Mouse (Mus musculus) kidney, postnatal 14 days (tissue): ENCODE data around the gene Palld.

Experiments used
- DNase-seq: peaks from one replicate; pipeline ENCODE4 v3.0.0; 2022; ENCODE audit warnings: mixed read lengths

Gene Palld

DNA sequence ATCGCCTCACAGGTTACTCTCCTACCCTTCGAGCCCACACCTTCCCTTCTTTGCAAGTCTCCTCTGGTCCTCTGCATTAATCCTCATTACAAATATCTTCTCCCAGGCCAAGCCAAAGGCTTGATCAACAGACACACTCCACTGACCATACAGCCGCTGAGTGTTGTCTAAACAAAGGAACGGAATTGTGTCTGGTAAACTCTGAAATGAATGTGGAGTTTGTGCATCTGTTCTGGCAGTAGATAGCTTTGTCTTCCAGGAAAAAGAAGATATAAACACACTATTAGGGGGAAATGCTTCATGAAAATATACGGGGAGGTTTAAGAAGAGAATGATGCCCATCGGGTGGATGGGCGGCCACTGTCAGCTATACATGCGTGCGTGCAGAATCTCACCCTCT lies 180.3 kb downstream of the Palld start:
- no peak for DNase-seq

DNA sequence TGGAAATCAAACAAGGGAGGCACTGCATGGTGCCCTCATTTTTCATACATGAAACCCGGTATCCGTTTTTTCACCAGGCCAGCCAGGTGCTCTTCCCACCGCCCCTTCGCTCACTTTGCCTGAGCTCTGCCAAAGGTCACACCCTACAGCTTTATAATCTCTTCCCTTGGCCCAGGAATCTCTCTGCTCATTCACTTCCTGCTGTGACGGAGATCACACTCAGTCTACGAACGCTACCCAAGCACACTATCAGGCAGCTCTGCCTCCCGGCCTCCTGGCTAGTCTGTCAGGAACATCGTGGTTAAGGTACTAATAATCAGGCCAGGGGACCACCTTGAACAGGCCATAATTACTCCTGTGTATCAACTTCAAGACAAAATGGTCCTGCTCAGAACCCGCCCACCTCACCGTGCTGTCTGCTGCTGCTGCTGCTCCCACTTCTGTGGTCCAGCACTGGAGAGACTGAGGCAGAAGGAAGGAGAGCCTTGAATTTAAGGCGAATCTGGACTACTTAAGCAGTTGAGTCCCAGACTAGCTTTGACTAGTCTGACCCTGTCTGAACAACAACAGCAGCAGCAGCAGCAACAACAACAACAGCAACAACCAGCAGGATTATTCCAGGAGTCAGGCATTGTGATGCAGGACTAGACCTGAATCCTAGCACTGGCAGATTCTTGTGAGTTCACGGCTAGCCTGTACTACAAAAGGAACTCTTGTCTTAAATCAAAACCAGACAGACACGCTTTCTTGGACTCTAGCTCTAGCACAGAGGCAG lies 187.0 kb downstream of the Palld start:
- DNase-seq: no peak

DNA sequence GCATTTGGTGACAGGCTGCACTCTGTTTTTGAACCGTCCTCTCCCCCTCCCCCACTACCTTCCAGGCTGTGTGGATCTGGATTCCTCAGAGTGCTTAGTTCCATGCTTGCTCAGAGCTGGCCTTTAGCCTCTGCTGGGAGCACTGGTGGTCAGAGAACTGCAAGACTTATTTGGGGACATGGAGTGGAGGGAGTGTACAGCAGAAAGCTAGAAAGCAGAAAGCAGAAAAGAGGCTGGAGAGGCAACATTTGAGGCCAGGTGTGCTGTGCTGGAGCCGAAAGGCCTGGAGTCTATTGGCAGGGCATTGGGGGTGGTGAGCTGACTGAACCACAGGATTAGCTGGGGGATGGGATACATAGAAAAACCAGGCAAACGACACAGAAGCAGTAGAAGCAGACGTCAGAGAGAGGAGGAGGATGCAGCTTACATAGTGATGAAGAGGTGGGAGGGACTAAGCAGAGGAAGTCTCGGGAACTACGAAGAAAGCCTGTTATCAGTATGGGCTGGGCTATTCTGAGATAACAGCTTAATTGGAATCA lies 188.1 kb downstream of the Palld start:
- DNase-seq: no peak

DNA sequence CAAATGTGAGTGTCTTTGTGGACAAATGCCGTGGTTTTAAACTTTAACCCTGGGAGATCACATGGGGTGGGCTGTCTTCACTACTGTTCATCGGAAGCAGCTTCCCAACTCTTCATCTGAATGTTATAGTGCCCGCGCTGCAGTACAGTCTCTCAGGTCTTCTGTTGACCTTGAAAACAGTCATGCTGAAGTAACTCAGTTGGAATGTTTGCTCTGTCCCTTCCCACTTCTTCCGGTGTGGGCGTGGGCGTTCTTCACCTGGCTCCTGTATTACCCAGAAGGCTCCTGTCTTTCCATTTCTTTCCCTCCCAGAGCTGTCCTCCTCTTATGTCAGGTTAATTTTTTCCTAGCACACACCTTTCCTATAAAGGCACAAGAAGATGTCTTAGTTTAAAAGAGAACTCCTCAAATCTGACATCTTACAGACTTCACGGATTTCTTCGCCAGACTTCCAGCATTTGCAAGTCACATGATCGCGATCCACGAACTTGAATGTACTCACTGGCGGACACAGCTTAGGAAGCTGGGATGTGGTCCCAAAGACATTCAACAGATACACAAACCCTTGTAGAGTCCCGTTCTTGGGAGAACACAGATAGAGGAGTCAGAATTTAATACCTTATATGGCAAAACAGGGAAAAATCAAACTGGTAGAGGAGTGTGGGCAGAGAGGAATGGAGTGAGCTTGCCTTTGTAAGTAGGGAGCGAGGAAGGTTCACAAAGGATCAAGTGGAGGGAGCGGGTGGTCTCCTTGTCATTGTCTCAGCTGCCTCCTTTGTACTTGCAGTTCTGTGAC lies 189.1 kb downstream of the Palld start:
- DNase-seq: no peak

GRCm38 (mm10) chr8:61712426-61712825 lies 190.1 kb downstream of the Palld start:
- no peak for DNase-seq

DNA sequence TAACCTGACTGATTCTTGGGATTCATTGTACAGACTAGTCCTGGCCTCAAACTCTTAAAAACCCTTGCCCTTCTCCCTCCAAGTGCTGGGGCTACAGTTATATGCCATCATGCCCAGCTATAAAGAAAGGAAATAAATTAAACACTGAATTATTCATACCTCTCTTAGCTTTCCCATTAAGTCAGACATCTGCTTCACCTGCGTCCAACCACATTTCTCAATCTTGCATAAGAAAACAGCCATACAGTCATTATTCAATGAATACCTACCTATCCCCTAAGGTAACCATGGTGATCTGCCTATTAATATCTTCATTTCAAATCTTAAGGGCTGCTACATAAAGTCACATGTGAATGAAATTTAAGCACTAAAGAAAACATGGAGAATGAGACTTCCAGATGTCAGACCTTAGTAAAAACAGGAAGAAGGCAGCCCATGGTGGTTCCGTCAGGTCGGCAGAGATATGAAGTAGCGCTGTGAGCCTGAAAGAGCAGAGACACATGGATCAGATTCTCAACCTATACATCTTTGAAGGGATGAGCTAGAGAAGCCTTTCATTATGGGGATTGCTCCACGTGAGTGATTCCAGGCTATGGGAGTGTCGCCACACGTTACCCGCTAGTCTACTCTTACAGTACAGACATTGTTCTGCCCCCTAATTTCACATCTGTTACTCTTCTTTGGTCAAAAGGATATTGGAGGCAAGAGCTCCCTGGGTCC lies 193.7 kb downstream of the Palld start:
- DNase-seq: no peak

GRCm38 (mm10) chr8:61705491-61705890 lies 197.0 kb downstream of the Palld start:
- no peak for DNase-seq

DNA sequence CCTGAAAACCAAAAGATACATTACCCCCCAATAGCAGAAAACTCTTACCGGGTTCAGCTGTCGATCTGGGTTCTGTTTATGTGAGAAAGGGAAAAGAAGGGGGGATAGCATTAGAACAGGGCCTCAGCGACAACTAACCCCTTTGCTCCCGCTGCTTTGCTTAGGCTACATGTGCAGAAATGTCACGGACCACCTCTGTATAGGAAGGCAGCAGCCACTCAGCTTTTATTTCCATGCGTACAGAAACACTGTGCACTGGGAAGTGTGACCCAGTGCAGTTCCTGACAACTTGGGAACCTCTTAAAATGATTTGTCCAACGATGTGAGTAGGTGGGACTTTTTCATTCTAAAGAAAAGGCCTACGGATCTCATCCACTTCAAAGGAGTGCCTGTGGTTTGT lies 200.4 kb downstream of the Palld start:
- no peak for DNase-seq

DNA sequence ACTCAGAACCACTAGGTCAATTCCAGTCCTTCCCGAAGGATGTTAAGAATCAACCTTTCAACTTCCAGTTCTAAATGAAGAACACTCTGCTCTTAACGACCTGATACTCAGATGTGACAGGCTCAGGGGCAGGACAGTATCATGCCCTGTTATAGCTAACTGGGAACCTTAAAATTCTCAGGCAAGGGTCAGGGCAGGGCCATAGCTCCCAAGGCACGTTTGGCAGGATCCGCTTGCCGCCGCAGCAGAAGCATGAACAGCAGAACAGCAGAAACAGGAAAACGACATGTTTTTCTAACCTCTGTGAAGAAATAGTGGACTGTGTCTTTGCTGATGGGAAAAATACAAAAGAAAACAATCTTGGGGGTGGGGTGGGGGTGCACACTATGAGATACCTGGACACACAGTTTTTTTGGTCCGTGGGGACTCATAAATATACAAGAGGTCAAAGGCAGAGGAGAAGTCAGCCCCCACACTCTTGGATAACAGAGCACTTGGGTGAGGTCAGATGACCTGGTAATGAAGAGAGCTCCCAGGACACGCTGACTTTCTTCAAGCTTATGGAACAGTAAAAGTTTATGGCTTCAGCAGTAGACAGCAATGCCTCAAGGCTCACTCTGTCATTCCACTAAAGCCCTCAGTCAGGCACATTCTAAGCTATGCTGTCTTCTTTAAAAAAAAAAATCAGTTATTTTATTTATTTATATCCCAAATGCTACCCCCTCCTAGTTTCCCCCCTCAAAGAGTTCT lies 201.4 kb downstream of the Palld start:
- peak; percentile 50 for DNase-seq

- DNase-seq: peak; percentile 22
These were observed 202.2 kb downstream of the Palld start for GRCm38 (mm10) chr8:61700298-61700697.

DNA sequence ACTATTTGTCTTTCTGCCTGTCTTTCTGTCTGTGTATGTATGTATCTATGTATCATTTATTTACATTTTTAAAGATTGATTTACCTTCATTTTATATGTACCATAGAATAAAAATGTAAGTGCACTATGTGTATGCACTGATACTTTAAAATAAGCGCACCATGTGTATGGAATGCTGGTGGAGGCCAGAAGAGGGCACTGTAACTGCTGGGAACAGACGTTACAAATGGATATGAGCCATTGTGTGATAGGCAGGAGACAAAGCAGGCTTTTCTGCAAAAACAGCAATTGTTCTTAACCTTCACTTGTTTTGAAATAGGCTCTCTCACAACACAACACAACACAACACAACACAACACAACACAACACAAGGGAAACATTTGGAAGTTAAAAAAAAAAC lies 203.5 kb downstream of the Palld start:
- DNase-seq: no peak

GRCm38 (mm10) chr8:61697728-61698385 lies 204.6 kb downstream of the Palld start:
- no peak for DNase-seq

- no peak for DNase-seq
These were observed 205.5 kb downstream of the Palld start for GRCm38 (mm10) chr8:61696846-61697455.

- DNase-seq: no peak
These were observed 207.1 kb downstream of the Palld start for GRCm38 (mm10) chr8:61695416-61695815.

DNA sequence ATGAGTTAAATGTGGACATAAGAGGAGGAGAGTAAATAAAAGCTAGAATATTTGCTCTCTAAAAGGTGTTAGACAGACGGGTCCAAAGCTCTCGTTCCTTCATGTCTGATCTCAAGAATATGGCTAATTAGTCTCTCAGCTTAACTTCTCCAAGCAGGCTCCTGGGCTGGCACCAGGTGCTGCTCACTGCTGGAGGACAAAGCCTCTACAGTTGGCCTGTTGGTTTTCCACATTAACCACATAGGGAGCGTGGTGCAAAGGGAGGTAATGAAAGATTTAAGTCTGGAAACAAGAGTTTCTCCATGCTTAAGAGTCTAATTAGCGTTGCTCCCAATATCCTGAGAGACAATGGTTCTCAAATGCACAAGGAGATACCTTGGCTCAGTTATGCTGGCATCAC lies 209.6 kb downstream of the Palld start:
- DNase-seq: no peak

- no peak for DNase-seq
These were observed 210.4 kb downstream of the Palld start for GRCm38 (mm10) chr8:61692129-61692528.

DNA sequence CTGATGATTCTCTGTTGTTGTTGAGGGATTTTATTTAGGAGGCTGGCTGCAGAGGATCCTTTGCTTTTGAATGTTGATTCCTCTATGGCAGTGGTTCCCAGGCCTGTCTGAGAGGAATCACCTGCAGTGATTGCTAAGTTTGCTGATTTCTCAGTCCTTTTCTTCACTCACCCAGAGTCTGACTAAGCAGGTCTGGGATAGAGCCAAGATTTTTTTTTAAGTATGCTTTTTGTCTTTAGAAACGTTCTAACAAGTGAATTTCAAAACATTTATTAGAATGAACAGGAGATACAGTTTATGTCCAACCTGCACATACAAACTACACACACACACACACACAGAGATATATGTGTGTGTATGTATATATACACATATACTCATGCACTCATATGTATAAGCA lies 211.1 kb downstream of the Palld start:
- DNase-seq: no peak

DNA sequence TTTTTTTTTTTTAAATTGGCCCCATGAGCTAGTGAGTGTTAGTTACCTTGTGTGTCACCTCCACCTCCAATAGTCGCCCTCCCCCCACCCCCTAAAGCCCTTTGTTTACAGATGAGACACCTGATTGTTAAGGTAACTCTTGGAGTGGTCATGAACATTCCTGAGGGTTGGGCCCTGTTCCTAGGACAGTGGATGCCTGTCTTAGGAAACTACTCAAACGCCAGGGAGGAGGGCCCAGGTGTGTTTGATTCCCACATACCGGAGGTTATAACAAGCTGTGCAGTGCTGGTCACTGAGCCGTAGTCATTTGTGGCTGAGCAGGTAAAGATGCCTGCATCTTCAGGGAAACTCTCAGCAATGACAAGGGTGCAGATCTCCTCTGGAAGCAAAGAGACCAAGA lies 215.4 kb downstream of the Palld start:
- DNase-seq: no peak

DNA sequence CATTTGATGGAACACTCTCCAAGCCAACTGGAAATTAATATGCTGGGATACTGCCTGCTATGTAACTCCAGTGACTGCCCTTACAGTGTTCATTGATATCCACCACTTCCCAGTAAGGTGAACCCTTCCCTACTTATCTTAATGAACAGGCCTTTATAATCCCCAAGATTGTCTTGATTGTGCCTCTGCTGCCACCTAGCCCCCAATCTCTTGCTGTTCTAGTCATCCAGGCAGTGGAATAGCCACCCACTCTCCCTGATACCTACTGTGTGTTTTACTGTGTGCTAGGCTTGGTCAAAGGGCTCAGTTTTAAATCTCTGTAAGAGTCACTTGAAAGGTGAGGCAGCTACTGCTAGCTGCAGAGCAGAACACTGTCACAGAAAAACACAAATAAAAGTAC lies 216.2 kb downstream of the Palld start:
- DNase-seq: peak; percentile 53

DNA sequence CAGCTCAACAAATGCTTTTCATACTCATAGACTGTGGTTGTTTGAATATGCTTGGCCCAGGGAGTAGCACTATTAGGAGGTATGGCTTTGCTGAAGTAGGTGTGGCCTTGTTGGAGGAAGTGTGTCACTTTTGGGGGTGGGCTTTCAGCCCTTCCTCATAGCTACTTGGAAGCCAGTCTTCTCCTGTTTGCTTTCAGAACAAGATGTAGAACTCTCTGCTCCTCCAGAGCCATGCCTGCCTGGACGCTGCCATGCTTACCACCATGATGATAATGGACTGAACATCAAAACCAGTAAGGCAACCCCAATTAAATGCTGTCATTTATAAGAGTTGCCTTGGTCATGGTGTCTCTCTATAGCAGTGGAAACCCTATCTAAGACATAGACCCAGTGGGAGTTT lies 217.2 kb downstream of the Palld start:
- no peak for DNase-seq

DNA sequence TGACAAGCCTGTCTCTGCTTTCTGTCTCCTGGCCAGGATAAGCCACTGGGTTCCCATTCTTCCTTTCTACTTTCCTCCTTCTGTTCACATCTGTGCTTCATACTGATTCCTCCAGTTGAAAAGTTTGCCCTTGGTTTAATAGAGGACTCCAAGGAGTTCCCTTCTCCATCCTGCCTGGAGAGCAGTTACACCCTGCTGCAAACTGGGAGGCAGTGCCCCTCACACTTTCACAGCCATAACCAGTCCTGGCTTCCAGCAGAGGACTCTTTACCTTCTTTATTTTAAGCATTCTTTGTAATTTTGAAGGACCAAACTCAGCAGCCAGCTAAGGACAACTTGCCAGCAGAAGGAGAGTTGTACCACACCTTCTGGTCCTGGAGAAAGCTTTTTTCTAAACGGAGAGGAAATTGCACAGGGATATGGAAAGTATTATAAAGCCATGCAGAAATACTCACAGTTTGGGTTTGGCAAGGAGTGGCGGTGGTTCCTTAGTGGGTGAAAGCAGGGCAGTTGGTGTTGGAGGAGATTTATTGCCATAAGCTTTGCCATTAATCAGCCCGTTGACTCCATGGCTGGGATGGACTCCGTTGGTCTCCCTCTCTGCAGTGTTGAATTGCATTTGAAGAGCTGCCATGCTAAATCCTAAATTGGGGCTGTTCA lies 218.1 kb downstream of the Palld start:
- no peak for DNase-seq
